Mouse (Mus musculus) testis, adult 2 months (tissue): ENCODE measurements at regions not wholly inside any gene's neighbourhood (a gene's known extent, or its start where the extent isn't known, plus 50 kb on each side); places are given as distances from the start of the nearest gene placed in this dataset.

Experiments
- CTCF ChIP-seq: fragments of 200-500 bp; IDR thresholded peaks from 2 replicates; pipeline ENCODE4 v1.5.1; 2012; ENCODE audit warnings: low read depth, mild to moderate bottlenecking, inconsistent platforms, low read length, moderate library complexity; ENCODE audit not compliant: control insufficient read depth, insufficient read depth, insufficient replicate concordance
- POLR2A ChIP-seq: fragments of 200-500 bp; IDR thresholded peaks from 2 replicates; pipeline ENCODE4 v1.6.1; 2012; ENCODE audit warnings: low read depth, mild to moderate bottlenecking, inconsistent platforms, low read length, moderate library complexity; ENCODE audit not compliant: control insufficient read depth

GRCm38 (mm10) chr14:76758589-76758988 lies 201.9 kb upstream of the Serp2 start:
- no peak for TF ChIP-seq CTCF
- TF ChIP-seq POLR2A = no peak
